Mouse (Mus musculus) embryonic facial prominence, embryonic 13.5 days (tissue): ENCODE results near the gene Majin. TPM values are rescaled to one million over a fixed set of nuclear protein-coding genes. Genes with fewer than 3 reads are reported as not detected.

Experiments used
- microRNA counts: library from miRNA; unstranded; fragments of <30 nt; microRNA quantifications from one replicate; lab custom pipeline; 2016
- microRNA-seq: library from miRNA; unstranded; fragments of <30 nt; microRNA quantifications from one replicate; pipeline ENCODE4, GENCODE M21; 2016
- polyA plus RNA-seq: library from polyadenylated mRNA; unstranded; fragments of >200 nt; fragmentation: Nextera tagmentation; extraction: Ambion mirVana; gene quantifications from 2 replicates; pipeline ENCODE4 v1.2.1, GENCODE M21; 2015

Gene Majin
- polyA plus RNA-seq, 1 experiment from 2014 or later, result not detected

MicroRNA genes within 50 kb of the gene (microRNA counts, 519-probe panel; counts per million panel counts)
- 910 counts per million, percentile 45 among the panel's probes with 10 or more counts for microRNA mmu-miR-192 (lab: Ali Mortazavi, UCI)

Small RNAs within 50 kb of the gene (microRNA-seq; reads per million reads assigned to microRNA genes)
- gene Mir192 (102 reads per million, percentile 54 among the genes with 10 or more reads in this experiment), gene Mir194-2 (62.1 reads per million, percentile 47 among the genes with 10 or more reads in this experiment)

Other genes starting within 250 kb of the Majin start
- gene Pola2, start 220.2 kb upstream of the Majin start, polyA plus RNA-seq, result 74.5 and 79.5 TPM in 2 replicates
- not detected in 2 replicates for gene Slc22a20, start 198.2 kb upstream of the Majin start, polyA plus RNA-seq
- gene Capn1, start 168.5 kb upstream of the Majin start, polyA plus RNA-seq, result 8.1 and 10.3 TPM in 2 replicates
- gene Syvn1, start 137.8 kb upstream of the Majin start, polyA plus RNA-seq, result 28.3 and 28.4 TPM in 2 replicates
- 79.5 and 80.4 TPM in 2 replicates for gene Mrpl49, start 126.6 kb upstream of the Majin start, polyA plus RNA-seq
- 714 and 858 TPM in 2 replicates for gene Fau, start 126.5 kb upstream of the Majin start, polyA plus RNA-seq
- 33.2 TPM in 2 replicates for gene Znhit2, start 123.2 kb upstream of the Majin start, polyA plus RNA-seq
- 21.7 and 22.0 TPM in 2 replicates for gene Tm7sf2, start 116.0 kb upstream of the Majin start, polyA plus RNA-seq
- 66.6 and 74.4 TPM in 2 replicates for gene Vps51, start 107.2 kb upstream of the Majin start, polyA plus RNA-seq
- gene Tmem262, start 104.4 kb upstream of the Majin start, polyA plus RNA-seq, result not detected in 2 replicates
- 1.6 and 2.1 TPM in 2 replicates for gene Gm28374, start 102.1 kb upstream of the Majin start, polyA plus RNA-seq
- 79.1 and 81.3 TPM in 2 replicates for gene Zfpl1, start 99.4 kb upstream of the Majin start, polyA plus RNA-seq
- 37.0 and 39.6 TPM in 2 replicates for gene Cdca5, start 99.4 kb upstream of the Majin start, polyA plus RNA-seq
- gene AC131692.1, start 90.0 kb upstream of the Majin start, polyA plus RNA-seq, result 0.34 and 0.54 TPM in 2 replicates
- gene Naaladl1, start 78.6 kb upstream of the Majin start, polyA plus RNA-seq, result 0.55 and 5.5 TPM in 2 replicates
- 45.9 and 49.6 TPM in 2 replicates for gene Sac3d1, start 65.7 kb upstream of the Majin start, polyA plus RNA-seq
- 38.0 and 38.3 TPM in 2 replicates for gene Snx15, start 56.1 kb upstream of the Majin start, polyA plus RNA-seq
- 0.23 TPM in 1 of 2 replicates, not detected in the other for gene Batf2, start 43.4 kb upstream of the Majin start, polyA plus RNA-seq
- gene Arl2, start 42.8 kb upstream of the Majin start, polyA plus RNA-seq, result 106 and 110 TPM in 2 replicates
- gene Gpha2, start 42.0 kb downstream of the Majin start, polyA plus RNA-seq, result 3.3 and 3.8 TPM in 2 replicates
- gene Ppp2r5b, start 51.5 kb downstream of the Majin start, polyA plus RNA-seq, result 26.6 and 27.9 TPM in 2 replicates
- 10.3 and 10.5 TPM in 2 replicates for gene Atg2a, start 57.3 kb downstream of the Majin start, polyA plus RNA-seq
- gene Ehd1, start 92.3 kb downstream of the Majin start, polyA plus RNA-seq, result 64.7 and 68.9 TPM in 2 replicates
- 0.91 and 0.92 TPM in 2 replicates for gene Cdc42bpg, start 122.1 kb downstream of the Majin start, polyA plus RNA-seq
- gene Men1, start 150.6 kb downstream of the Majin start, polyA plus RNA-seq, result 91.6 and 92.4 TPM in 2 replicates
- gene Map4k2, start 156.7 kb downstream of the Majin start, polyA plus RNA-seq, result 13.8 and 15.3 TPM in 2 replicates
- 137 and 151 TPM in 2 replicates for gene Sf1, start 179.3 kb downstream of the Majin start, polyA plus RNA-seq
- 3.7 and 5.4 TPM in 2 replicates for gene Pygm, start 200.0 kb downstream of the Majin start, polyA plus RNA-seq
- 32.0 and 36.1 TPM in 2 replicates for gene Rasgrp2, start 215.0 kb downstream of the Majin start, polyA plus RNA-seq
- 2.0 and 2.1 TPM in 2 replicates for gene Nrxn2, start 234.3 kb downstream of the Majin start, polyA plus RNA-seq